Mouse (Mus musculus) lung, embryonic 14.5 days (tissue): ENCODE results near the gene Siglech. TPM values are rescaled to one million over a fixed set of nuclear protein-coding genes. Genes with fewer than 3 reads are reported as not detected.
A peak's percentile ranks its signal among the peaks of the same experiment; 100 is the strongest.

ENCODE experiments used
- ATAC-seq: fragments of 200-750 bp; cut with Nextera tagmentation; 2 replicates; pipeline ENCODE4 v1.8.0; 2017; ENCODE audit warnings: mild to moderate bottlenecking, moderate TSS enrichment, moderate library complexity; ENCODE audit not compliant: insufficient read depth
- DNase-seq: peaks from one replicate; pipeline ENCODE4 v3.0.0-alpha.2; 2015
- H3K27ac ChIP-seq: fragments of 300-500 bp; sonication (generic); 2 replicates; pipeline ENCODE4 v1.5.1; 2014; ENCODE audit warnings: low read depth, mild to moderate bottlenecking, moderate library complexity
- H3K27me3 ChIP-seq: fragments of 300-500 bp; sonication (generic); 2 replicates; pipeline ENCODE4 v1.6.1; 2014; ENCODE audit warnings: low read length, control low read depth; ENCODE audit not compliant: insufficient read depth
- H3K36me3 ChIP-seq: fragments of 300-500 bp; sonication (generic); 2 replicates; pipeline ENCODE4 v1.6.1; 2014; ENCODE audit warnings: control low read depth; ENCODE audit not compliant: insufficient read depth
- H3K4me1 ChIP-seq: fragments of 300-500 bp; sonication (generic); 2 replicates; pipeline ENCODE4 v1.6.1; 2014; ENCODE audit warnings: antibody characterized with exemption, control low read depth; ENCODE audit not compliant: insufficient read depth
- H3K4me2 ChIP-seq: fragments of 300-500 bp; sonication (generic); 2 replicates; pipeline ENCODE4 v1.6.1; 2014; ENCODE audit warnings: mild to moderate bottlenecking
- H3K4me3 ChIP-seq: fragments of 300-500 bp; sonication (generic); 2 replicates; pipeline ENCODE4 v1.5.1; 2014; ENCODE audit warnings: low read depth, low read length
- H3K9ac ChIP-seq: fragments of 300-500 bp; sonication (generic); 2 replicates; pipeline ENCODE4 v1.6.1; 2014
- H3K9me3 ChIP-seq: fragments of 300-500 bp; sonication (generic); 2 replicates; pipeline ENCODE4 v1.6.1; 2016; ENCODE audit warnings: low read depth, low read length, control low read depth
- CTCF ChIP-seq: IDR thresholded peaks from 2 replicates; pipeline ENCODE4 v1.5.1; 2016; ENCODE audit warnings: antibody characterized with exemption, low read depth
- whole genome bisulfite sequencing: fragments of 180-500 bp; shearing (Covaris S2); extraction: QIAGEN DNeasy Blood & Tissue Kit; methylation state at CpG from one replicate; pipeline ENCODE4 v1.1.7; 2014; 5-methylcytosine and 5-hydroxymethylcytosine counted together
- polyA plus RNA-seq: library from polyadenylated mRNA; unstranded; fragments of >200 nt; fragmentation: Nextera tagmentation; extraction: Ambion mirVana; gene quantifications from 2 replicates; pipeline ENCODE4 v1.2.1, GENCODE M21; 2014

The Siglech gene
- polyA plus RNA-seq = 0.39 and 0.66 TPM in 2 replicates

DNA sequence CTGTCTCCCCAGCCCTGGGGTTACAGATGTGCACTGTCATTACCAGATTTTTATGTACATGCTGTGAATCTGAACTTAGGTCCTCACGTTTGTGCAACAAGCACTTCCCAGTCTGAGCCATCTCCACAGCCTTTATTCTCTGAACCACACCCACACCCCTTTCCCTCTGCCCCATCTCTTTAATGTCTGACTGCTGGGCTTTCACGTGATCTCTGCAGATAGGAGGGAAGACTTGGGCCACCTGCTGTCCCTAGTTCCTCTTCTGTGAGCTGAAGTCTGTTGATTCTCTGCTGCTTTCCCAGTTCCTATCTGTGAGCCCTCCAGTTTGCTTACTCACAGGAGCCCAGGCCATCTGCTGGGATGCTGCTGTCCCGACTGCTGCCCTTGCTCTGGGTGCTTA, at the start of gene Siglech:
TSS of gene Siglech (plus strand) at position 253 of the 400 bp plus-strand sequence.
- no peaks in the 10 kb centered on the region for H3K4me1 ChIP-seq
- TF ChIP-seq CTCF = no peak
- no peak within 1 kb of the TSS for H3K9ac ChIP-seq
- DNase-seq (no peak), ATAC-seq (no peak)
- H3K4me3 ChIP-seq = no peak within 1 kb of the TSS
- no peaks in the 10 kb centered on the region for H3K9me3 ChIP-seq
- H3K27me3 ChIP-seq = no peaks in the 10 kb centered on the region
- no peak within 1 kb of the TSS for H3K4me2 ChIP-seq
- no peaks in the 10 kb centered on the region for H3K36me3 ChIP-seq
- 29% methylated on average over 3 of the region's 3 CpGs for WGBS
- no peak within 1 kb of the TSS for H3K27ac ChIP-seq

DNA sequence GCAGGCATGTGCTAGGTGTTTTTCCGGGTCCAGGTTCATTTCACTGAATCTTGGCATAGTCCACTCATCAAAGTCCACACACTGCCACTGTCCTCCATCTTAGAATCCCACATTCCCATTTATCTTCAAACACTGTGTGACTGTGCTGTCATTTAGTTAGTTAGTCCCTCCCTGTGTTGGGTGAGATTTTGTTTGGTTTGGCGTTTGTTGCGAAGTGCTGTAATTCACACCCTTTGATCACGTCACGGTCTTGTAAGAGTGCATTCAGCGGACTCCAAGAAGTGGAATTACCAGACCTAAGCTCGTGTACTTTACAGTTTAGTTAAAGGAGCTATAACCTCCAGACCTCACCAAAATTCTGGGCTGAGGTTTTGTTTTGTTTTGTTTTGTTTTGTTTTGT, 45.3 kb upstream of the Siglech start:
- ATAC-seq = no peak
- 64% methylated on average over 7 of the region's 7 CpGs for WGBS
- H3K36me3 ChIP-seq = no peaks in the 10 kb centered on the region

DNA sequence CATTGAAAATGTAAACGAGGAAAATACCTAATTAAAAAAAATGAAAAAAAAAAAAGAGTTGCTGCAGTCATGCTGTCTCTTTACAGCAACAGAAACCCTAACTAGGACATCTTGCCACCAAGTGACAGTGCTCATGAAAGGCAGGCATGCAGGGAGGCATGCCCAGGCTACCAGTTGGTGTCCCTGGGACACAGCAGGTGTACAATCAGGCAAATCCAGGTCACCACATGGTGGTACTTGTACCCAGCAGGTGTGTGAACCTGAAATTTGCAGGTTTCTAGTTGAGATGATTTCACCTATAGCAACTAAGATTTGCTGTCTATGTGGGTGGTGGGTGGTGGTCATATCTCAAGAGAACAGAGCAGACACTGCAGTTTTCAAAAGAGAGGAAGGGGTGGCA, 39.1 kb upstream of the Siglech start:
- Histone ChIP-seq H3K36me3 (no peaks in the 10 kb centered on the region), H3K4me2 (no peak overlapping the region), H3K9ac (no peak overlapping the region), H3K4me1 (no peaks in the 10 kb centered on the region), H3K4me3 (no peak overlapping the region), H3K9me3 (no peaks in the 10 kb centered on the region), H3K27ac (no peak overlapping the region), H3K27me3 (no peaks in the 10 kb centered on the region)
- ATAC-seq (no peak), DNase-seq (no peak)
- no peak for TF ChIP-seq CTCF
- WGBS = 56% methylated on average over 1 of the region's 1 CpGs

More for the DNA sequence above, 45.3 kb upstream of the Siglech start:
- H3K9ac ChIP-seq = no peak overlapping the region
- no peak for DNase-seq
- no peaks in the 10 kb centered on the region for H3K4me1 ChIP-seq
- H3K4me2 ChIP-seq = no peak overlapping the region
- H3K27me3 ChIP-seq = no peaks in the 10 kb centered on the region
- H3K4me3 ChIP-seq = no peak overlapping the region
- no peak overlapping the region for H3K27ac ChIP-seq
- H3K9me3 ChIP-seq = no peaks in the 10 kb centered on the region
- no peak for TF ChIP-seq CTCF

DNA sequence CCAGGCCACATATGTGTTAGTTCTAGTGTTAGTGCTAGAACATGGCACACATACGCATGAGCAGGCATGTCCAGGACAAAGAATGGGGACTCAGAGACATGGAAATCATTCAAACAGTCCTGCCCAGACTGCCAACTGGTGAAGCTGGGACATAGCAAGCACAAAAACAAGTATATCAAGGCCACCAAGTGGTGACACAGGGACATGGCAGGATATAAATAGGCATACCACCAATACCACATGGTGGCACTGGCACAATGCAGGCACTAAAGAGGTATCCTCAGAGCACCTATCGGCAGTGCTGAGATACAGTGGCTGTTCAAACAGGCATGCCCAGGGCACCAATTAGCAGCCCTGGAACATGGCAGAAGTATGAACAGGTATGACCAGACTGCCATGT, 33.5 kb upstream of the Siglech start:
- Histone ChIP-seq H3K9ac (no peak overlapping the region), H3K36me3 (no peaks in the 10 kb centered on the region), H3K27ac (no peak overlapping the region), H3K4me1 (no peaks in the 10 kb centered on the region), H3K9me3 (no peaks in the 10 kb centered on the region), H3K27me3 (no peaks in the 10 kb centered on the region), H3K4me2 (no peak overlapping the region), H3K4me3 (no peak overlapping the region)
- DNase-seq = no peak
- 88% methylated on average over 2 of the region's 2 CpGs for WGBS
- ATAC-seq = no peak
- peak; percentile 36 for TF ChIP-seq CTCF

DNA sequence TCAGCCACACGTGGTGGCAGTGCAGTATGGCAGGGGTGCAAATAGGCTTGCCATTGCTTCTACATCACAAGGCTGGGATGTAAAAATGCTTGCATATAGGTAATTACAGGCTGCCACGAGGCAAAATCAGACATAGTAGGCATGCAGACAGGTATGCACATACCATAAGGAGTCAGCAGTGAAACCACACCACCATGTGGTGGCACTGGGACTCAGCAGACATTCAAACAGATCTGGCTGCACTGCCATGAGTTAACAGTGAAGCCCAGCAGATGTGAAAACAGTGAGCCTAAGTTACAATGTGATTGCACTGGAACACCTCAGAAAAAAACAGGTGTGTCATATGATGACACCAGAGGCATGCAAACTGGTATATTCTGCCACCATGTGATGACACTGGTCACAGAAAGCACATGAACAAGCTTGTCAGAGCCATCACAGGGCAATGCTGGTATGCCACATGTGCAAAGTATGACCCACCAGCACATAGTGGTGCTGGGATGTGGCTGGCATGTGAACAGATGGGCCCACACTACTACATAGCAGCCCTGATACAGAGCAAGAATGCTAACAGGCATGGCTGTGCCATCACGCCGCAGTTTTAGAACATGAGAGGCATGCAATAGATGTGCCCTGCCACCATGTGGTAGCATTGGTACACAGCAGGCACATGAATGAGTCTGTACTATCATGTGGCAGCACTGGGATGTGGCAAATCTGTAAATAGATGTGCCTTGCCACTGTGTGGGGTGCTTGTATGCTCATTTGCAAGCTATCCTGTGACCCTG, 30.7 kb upstream of the Siglech start:
- peak; percentile 62 for TF ChIP-seq CTCF
- DNase-seq (peak; percentile 43), ATAC-seq (0 out of 2 replicates have a peak, but pooled peaks have one; percentile 56)
- no peaks in the 10 kb centered on the region for H3K4me1 ChIP-seq
- H3K27me3 ChIP-seq = no peaks in the 10 kb centered on the region
- H3K9ac ChIP-seq = no peak overlapping the region
- no peak overlapping the region for H3K27ac ChIP-seq
- no peak overlapping the region for H3K4me2 ChIP-seq
- no peaks in the 10 kb centered on the region for H3K9me3 ChIP-seq
- no peaks in the 10 kb centered on the region for H3K36me3 ChIP-seq
- WGBS = 45% methylated on average over 4 of the region's 4 CpGs
- H3K4me3 ChIP-seq = no peak overlapping the region

DNA sequence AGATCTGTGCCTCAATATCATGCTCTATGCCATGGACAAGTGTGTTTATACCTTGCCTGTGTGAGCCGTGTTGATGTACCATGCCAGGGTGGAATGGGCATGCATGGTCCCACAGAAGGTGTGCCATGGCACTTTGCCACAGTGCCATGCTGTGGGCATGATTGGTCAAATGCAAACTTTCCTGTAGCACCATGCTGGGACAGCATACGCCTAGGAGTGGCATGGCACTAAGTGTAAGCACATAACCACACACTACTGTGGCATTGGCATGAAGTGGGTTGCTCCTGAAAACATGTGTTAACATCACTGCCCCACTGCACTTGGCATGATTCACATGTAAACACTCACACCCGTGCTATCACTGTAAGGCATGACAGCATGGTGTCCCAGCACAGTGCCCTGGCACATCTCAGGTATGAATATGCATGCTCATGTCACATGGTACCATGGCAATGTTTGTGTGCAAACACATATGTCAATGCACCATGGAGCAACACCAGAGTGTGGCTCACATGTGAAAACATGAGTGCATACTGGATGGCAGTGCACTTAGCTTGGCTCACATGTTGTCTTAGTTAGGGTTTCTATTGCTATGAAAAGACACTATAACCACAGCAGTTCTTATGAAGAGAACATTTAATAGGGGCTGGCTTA, 24.2 kb upstream of the Siglech start:
- no peak for DNase-seq
- H3K27me3 ChIP-seq = no peaks in the 10 kb centered on the region
- no peak for TF ChIP-seq CTCF
- H3K4me1 ChIP-seq = no peaks in the 10 kb centered on the region
- H3K27ac ChIP-seq = no peak overlapping the region
- no peaks in the 10 kb centered on the region for H3K9me3 ChIP-seq
- no peak overlapping the region for H3K4me3 ChIP-seq
- ATAC-seq = no peak
- no peak overlapping the region for H3K4me2 ChIP-seq
- H3K9ac ChIP-seq = no peak overlapping the region
- H3K36me3 ChIP-seq = no peaks in the 10 kb centered on the region
- 88% methylated on average over 3 of the region's 3 CpGs for WGBS

DNA sequence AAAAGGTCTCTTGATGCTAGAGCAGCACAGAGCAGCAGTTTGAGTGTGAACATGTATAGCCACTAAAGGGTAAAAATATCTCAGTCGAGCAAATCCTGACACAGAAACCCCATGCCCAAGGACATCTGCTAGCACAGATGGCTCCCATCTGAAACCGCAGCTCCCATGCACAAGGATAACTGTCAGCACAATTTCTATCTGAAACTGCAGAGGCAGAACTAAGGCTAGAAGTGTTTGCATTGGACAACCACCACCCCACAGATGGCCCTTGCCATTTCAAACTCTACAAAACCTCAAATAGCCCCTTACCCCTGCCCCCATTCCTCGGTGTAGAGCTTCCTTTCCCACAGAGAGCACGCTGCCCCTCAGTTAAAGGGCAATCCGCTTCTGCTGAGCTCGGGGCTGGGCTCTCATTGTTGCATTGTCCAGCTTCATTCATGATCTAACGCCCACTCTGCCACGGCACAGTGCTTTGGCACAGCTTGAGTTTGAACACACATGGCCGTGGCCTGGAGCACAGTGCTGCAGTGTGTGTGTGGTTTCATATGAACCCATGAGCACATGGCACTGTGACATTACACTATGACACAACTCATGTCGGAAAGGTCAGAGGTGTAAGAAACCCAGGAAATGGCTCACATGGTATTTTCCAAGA, 23.3 kb upstream of the Siglech start:
- Histone ChIP-seq H3K9ac (no peak overlapping the region), H3K9me3 (no peaks in the 10 kb centered on the region), H3K36me3 (no peaks in the 10 kb centered on the region), H3K27ac (no peak overlapping the region), H3K4me1 (no peaks in the 10 kb centered on the region), H3K27me3 (no peaks in the 10 kb centered on the region), H3K4me3 (no peak overlapping the region), H3K4me2 (no peak overlapping the region)
- TF ChIP-seq CTCF = no peak
- ATAC-seq = no peak; the same call in 1 of the 2 replicates
- 59% methylated on average over 10 of the region's 10 CpGs for WGBS
- DNase-seq = peak; percentile 2
